Mouse (Mus musculus) yolk sac, embryonic 10.5 days (tissue): Measurements from ENCODE around the gene Mamstr.

ENCODE experiments used
- DNase-seq: peaks from one replicate; pipeline ENCODE4 v3.0.0-alpha.2; 2017; ENCODE audit warnings: low spot score

Mamstr gene

DNA sequence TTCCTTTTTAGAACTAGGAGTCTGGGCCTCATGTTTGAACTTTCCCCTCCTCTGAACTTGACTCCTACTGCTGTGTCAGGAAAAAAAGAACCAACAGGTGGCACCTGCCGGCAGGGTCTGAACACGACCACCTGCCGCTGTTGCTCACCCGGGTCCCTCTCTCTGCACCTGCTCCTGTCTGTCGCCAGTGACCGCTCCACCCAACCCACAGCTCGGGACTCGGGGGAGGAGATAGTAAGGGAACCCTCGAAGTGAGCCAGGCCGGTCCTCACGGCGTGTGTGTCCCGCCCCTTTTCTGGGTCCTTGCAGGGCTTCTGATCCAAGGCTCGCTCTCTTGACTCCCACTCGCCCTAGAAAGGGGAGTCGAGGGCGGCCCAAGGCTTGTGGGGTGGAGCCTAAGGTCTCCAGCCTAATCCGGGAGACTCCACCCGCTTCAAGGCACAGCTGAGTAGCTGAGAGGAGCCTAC lies at the start of gene Mamstr:
Gene Mamstr, plus strand, starts transcription at position 417 of the 467 bp plus-strand sequence.
- no peak for DNase-seq

GRCm38 (mm10) chr7:45590874-45591273 lies 48.9 kb upstream of the Mamstr start:
- no peak for DNase-seq

- DNase-seq: no peak
These were observed 47.9 kb upstream of the Mamstr start for GRCm38 (mm10) chr7:45591880-45592279.

DNA sequence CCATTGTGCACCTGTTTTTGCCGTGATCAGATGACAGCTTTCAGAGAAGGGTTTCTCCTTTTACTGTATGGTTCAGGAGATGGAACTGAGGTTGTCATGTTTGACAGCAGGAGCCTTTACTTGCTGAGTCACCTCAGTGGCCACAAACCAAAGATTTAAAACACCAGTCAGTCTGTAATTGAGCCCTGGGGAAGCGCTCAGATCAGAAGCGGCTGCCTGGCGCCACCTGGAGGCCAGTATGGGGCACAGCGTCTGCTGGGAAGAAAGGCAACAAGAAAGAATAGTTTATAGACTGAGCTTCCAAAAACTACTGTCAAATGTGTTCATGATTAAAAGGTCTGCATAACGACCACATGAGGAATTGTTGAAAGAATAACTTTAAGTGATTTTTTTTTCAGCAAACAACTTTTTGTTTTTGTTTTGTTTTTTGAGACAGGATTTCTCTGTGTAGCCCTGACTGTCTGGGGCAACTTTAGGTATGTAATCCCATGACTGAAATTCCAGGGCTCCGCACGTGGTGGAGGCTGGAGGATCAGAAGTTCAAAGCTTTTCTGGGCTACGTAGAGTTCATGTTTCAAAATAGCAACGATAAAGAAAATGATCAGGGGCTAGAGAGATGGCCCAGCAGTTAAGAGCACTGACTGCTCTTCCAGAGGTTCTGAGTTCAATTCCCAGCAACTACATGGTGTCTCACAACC lies 46.5 kb upstream of the Mamstr start:
- DNase-seq: peak; percentile 58

DNA sequence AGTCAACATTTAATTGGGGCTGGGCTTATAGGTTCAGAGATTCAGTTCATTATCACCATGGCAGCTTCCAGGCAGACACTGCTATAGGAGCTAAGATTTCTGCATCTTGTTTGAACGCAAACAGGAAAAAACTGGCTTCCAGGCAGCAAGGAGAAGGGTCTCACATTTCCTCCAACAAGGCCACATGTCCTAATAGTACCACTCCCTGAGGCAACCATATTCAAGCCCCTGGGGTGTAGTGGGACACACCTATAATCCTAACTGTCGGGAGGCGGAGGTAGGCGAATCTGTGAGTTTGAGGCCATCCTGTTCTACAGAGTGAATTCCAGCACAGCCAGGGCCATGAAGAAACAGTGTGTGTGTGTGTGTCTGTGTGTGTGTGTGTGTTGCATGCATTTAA lies 44.6 kb upstream of the Mamstr start:
- no peak for DNase-seq

DNA sequence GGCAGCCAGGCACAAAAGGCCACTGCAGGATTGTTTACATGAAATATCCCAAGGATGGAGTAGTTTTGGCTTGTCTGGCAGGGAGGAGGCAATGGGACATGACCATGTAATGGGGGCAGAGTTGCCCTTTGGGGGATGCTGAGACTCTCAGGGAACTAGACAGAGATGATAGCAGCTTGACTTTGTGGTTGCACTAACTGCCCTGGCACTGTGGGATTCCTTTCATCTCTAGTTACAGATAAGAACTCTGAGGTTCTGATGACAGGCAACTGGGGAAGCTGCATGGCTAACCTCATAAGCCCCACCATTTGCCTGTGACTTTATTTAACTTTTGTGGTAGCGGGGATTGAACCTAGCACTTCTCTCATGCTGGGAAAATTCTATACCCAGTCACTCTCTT lies 43.7 kb upstream of the Mamstr start:
- DNase-seq: no peak

DNA sequence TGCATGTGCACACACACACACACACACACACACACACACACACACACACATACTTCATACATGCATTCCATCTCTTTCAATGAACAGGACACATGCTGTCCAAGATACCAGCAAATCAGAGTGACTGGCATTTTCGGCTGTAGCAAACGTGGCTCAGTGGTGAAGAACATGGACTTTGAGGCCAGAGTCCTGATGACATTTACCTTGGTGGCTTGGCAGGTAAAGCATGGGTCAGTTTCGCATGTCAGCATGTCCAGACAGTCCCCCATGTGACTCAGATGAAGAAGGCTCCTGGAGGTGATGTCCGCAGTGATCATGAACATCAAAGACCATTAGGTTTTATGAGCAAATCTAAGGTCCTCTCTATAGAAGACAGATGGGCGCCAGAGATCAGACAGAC lies 42.8 kb upstream of the Mamstr start:
- no peak for DNase-seq

- no peak for DNase-seq
These were observed 42.2 kb upstream of the Mamstr start for GRCm38 (mm10) chr7:45597527-45597926.

GRCm38 (mm10) chr7:45598960-45599879 lies 40.6 kb upstream of the Mamstr start:
- DNase-seq: peak; percentile 66

- no peak for DNase-seq
These were observed 34.0 kb upstream of the Mamstr start for GRCm38 (mm10) chr7:45605704-45606289.

- no peak for DNase-seq
These were observed 30.3 kb upstream of the Mamstr start for GRCm38 (mm10) chr7:45609511-45609910.

DNA sequence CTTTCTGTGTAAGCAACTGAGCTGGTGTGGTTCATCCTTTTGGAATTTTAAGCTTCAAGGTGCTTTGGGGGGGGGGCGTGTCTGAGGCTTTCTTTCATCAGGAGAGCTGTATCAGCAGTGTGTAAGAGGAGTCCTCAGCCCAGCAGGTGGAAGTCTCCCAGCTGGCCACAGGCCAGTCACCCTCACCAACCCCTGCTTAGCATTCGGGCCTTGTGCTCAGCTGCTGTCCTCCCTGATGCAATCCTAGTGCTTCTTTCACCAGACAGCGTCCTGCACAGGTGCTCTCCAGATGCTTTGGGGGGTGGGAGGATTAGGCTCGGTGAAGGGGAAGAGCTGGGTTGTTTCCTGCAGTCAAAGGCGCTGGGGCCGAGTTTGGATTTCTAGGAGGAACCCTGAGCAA lies 23.5 kb upstream of the Mamstr start:
- no peak for DNase-seq

DNA sequence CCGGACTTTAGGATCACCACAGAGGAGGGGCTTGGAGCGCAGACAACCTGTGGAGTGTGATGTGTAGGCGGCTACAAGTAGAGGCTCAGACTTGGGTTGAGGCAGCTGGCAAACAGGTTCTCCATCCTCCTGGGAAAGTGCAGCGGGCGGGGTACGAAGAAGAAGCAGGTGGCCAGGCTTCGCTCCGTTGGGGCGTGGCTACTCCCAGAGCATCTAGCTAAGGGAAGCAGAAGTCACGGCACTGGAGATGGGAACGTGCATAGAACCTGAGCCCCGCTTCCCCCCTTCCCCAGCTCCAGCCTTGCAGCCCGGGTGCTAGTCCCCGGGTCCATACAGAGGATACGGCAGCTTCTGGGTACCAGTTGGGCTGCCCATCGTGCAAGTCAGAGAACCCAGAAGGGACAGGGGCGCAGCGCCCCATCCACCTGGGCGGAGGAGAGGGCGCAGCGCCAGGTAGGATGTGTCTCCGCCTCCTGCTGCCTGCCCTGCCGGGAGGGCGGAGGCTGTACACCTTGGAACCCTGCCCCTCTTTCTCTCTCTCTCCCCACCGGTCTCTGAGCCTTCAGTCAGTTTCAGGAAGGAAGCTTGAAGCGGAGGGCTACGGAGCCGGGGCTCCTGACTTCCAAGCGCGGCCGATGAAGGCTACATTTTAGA lies 22.6 kb upstream of the Mamstr start, which contains the start of gene Fut1:
Gene Fut1, plus strand, starts transcription at position 248 of the 654 bp plus-strand sequence.
- no peak for DNase-seq

- DNase-seq: no peak
These were observed 21.5 kb upstream of the Mamstr start for GRCm38 (mm10) chr7:45618316-45618715.

DNA sequence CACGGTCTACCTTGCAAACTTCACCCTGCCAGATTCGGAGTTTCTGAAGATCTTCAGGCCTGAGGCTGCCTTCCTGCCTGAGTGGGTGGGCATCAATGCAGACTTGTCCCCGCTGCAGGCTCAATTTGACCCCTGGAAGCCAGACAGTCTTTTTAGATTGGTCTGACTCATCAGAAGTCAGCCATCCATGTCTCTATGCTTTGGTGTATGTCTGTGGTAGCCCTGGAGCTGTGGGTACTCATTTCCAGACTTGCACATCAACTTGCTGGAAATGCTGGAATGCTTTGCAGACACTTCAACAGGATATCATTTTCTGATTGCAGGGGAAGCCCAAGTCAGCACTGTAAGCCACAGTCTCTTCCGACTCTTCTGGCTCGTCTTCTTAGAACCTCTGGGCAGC lies 20.2 kb upstream of the Mamstr start:
- DNase-seq: no peak

DNA sequence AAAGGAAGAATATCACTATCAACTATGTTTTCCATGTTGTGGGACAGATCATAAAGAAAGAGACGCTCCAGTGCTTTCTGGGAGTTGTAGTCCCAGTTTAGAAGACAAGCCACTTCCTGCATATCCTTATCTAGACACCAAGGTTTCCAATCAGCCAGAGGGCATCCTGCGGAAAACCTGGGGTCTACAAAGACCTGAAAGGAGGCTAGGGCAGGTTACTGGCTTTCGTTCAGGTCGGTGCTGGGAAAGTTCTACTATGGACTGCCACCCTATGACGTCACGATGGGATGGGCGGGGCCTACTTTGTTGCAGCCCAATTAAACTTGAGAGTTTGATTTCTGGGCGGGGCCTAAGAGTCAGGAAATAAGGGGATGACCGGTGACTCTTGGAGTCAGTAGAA lies 18.3 kb upstream of the Mamstr start, which contains the start of gene Izumo1:
Gene Izumo1, plus strand, starts transcription at position 369 of the 400 bp plus-strand sequence.
- peak; percentile 63 for DNase-seq

DNA sequence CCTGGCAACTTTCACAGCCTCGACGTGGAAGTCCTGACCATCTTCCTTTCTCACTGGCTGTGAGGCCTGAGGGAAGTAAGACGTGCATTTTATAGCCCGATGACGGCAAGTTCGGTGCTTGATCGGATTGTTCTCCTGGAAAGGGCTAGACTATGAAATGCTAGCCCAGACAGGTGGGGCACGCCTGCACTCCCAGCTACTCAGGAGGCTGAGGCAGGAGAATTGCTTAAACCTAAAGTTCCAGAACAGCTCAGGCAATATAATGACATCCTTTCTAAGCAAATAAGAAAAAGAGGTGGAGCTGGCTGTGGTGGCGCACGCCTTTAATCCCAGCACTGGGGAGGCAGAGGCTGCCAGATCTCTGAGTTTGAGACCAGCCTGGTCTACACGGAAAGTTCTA lies 16.3 kb upstream of the Mamstr start:
- DNase-seq: no peak

DNA sequence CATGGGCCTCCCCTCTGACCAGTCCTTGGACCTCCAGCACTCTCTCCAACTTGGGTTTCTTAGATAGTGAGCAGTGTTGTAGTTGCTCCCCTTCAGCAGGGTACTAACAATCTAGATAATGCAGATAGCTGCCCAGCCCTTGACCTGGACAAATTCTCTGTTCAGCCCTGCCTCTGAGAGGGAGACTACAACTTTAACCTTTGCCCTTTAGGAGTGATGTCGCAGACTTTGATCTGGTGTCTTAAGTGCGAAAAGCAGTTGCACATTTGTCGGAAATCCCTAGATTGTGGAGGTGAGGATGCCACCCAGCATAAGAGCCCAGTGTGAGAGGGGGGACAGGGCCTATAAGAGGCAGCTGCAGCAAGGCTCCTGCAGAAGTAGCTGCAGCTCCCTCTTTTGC lies 15.1 kb upstream of the Mamstr start:
- DNase-seq: peak; percentile 56

GRCm38 (mm10) chr7:45625481-45625880 lies 14.3 kb upstream of the Mamstr start:
- no peak for DNase-seq

- no peak for DNase-seq
These were observed 13.2 kb upstream of the Mamstr start for GRCm38 (mm10) chr7:45626571-45627076.

- DNase-seq: no peak
These were observed 12.5 kb upstream of the Mamstr start, which contains the start of gene Rasip1 for GRCm38 (mm10) chr7:45627261-45627660. Gene Rasip1, plus strand, starts transcription at chr7:45627488.
